In the genomic region with DNA sequence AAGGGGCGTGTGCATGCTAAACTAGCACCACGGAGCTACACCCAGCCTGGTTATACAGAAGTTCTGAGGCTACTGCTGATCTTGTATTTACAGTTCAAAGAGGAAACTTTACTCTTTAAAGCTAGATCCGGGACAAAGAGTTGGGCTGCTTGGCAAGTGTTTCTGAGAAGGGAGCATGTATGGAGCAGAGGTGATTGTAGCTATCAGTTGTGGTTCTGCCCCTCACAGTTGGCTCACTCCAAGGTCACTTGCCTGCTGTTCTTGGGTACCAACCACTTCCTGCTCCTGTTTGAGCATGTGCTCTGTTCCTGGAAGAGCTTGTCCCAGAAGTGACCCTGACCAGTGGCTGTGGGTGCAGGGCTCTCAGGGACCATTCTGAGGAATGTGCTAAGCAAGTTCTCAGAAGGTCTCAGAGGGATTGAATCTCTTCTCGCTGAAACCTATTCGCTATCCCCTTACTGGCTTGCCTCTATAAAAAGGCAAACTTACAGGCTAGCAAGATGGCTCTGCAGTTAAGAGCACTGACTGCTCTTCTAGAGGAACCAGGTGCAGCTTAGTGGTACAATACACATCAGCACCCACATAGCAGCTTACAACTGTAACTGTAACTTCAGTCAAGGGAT, we compare ENCODE assay signal across 14 mouse cellular contexts.
DNase-seq lines count a peak whose midpoint lies in the region; ATAC-seq and TF ChIP-seq lines count a peak whose summit lies in the region.
"Had no signal": no experiment of that assay in that cellular context is flagged by ENCODE, and none has a peak within 500 bp of the region (broad histone marks: within the 10 kb centered on the region; RNA-seq: fewer than 3 reads in every experiment).

No protein-coding gene starts in this region.

- no peak overlapping the region for H3K9ac ChIP-seq in heart, embryonic 16.5 days (ENCODE audit: low read length)
- no peak overlapping the region for H3K9ac ChIP-seq in liver, embryonic 15.5 days
- H3K9ac ChIP-seq: hindbrain, embryonic 13.5 days; liver, embryonic 14.5 days; neural tube, embryonic 13.5 days had no signal

- no peak for TF ChIP-seq CTCF in thymus, adult 2 months (IDR thresholded peaks at IDR 0.05; ENCODE audit: borderline replicate concordance, control insufficient read depth, extremely low read depth, insufficient read depth, low read length, poor library complexity)
- no peak for TF ChIP-seq CTCF in left cerebral cortex, adult 2 months (IDR thresholded peaks at IDR 0.05)

- H3K27me3 ChIP-seq in heart, embryonic 16.5 days (ENCODE audit: control insufficient read depth, insufficient read depth, low read length), result peaks cover 3% of the 10 kb centered on the region; the same call in 1 of the 2 replicates
- H3K27me3 ChIP-seq in liver, embryonic 15.5 days, result no peaks in the 10 kb centered on the region
- H3K27me3 ChIP-seq in thymus, adult 2 months (ENCODE audit: control insufficient read depth, insufficient read depth, low read length), result no peaks in the 10 kb centered on the region
- H3K27me3 ChIP-seq: hindbrain, embryonic 13.5 days; neural tube, embryonic 13.5 days had no signal

- H3K36me3 ChIP-seq in heart, embryonic 16.5 days (ENCODE audit: control insufficient read depth, insufficient read depth), result no peaks in the 10 kb centered on the region
- H3K36me3 ChIP-seq in liver, embryonic 15.5 days (replicated peaks), result no peaks in the 10 kb centered on the region
- no peaks in the 10 kb centered on the region for H3K36me3 ChIP-seq in thymus, adult 2 months (ENCODE audit: control insufficient read depth, insufficient read depth, low read length)
- H3K36me3 ChIP-seq: hindbrain, embryonic 13.5 days; neural tube, embryonic 13.5 days had no signal

- H3K9me3 ChIP-seq in heart, embryonic 16.5 days (replicated peaks; ENCODE audit: control insufficient read depth, low read length), result no peaks in the 10 kb centered on the region
- H3K9me3 ChIP-seq in liver, embryonic 15.5 days (replicated peaks), result no peaks in the 10 kb centered on the region
- H3K9me3 ChIP-seq: hindbrain, embryonic 13.5 days; neural tube, embryonic 13.5 days had no signal

- DNase-seq in heart, adult 9 months (ENCODE audit: low spot score in 2 of 2), result no peak
- DNase-seq in MEL-GATA-1-ER (ENCODE audit: extremely low read depth, low read depth), result peak; percentile 96
- DNase-seq in thymus, adult 2 months, result peak; percentile 49
- DNase-seq in left cerebral cortex, postnatal 4 days, result no peak
- no peak for DNase-seq in cerebellum, postnatal 10 days
- DNase-seq in left cerebral cortex, adult 2 months (ENCODE audit: extremely low spot score in 1 of 2, low spot score in 2 of 2), result no peak
- DNase-seq: cerebellum, postnatal 25 days; gastrocnemius, postnatal 25 days had no signal

- no peak overlapping the region for H3K4me2 ChIP-seq in heart, embryonic 16.5 days (ENCODE audit: low read depth, low read length)
- no peak overlapping the region for H3K4me2 ChIP-seq in liver, embryonic 15.5 days
- H3K4me2 ChIP-seq: hindbrain, embryonic 13.5 days; neural tube, embryonic 13.5 days had no signal

- ATAC-seq in heart, embryonic 16.5 days (replicated peaks; ENCODE audit: extremely low read depth, insufficient read depth, low FRiP score), result 0 out of 2 replicates have a peak, but pooled peaks have one; percentile 16
- 0 out of 2 replicates have a peak, but pooled peaks have one; percentile 26 for ATAC-seq in liver, embryonic 15.5 days (ENCODE audit: insufficient read depth)

- no peak overlapping the region for H3K4me3 ChIP-seq in heart, embryonic 16.5 days (ENCODE audit: low read length)
- no peak overlapping the region for H3K4me3 ChIP-seq in liver, embryonic 15.5 days (replicated peaks)
- no peak overlapping the region for H3K4me3 ChIP-seq in thymus, adult 2 months (ENCODE audit: control insufficient read depth, insufficient read depth, low read length)
- no peak overlapping the region for H3K4me3 ChIP-seq in left cerebral cortex, adult 2 months
- H3K4me3 ChIP-seq: erythroblast, embryonic 14.5 days; hindbrain, embryonic 13.5 days; neural tube, embryonic 13.5 days had no signal

- no peak for TF ChIP-seq POLR2A in thymus, adult 2 months (IDR thresholded peaks at IDR 0.05; ENCODE audit: control insufficient read depth, extremely low read depth, insufficient read depth, low read length, poor library complexity)

- H3K4me1 ChIP-seq in heart, embryonic 16.5 days (ENCODE audit: control insufficient read depth, insufficient read depth, low read length), result peaks cover 24% of the 10 kb centered on the region
- peaks cover 33% of the 10 kb centered on the region for H3K4me1 ChIP-seq in liver, embryonic 15.5 days (replicated peaks)
- H3K4me1 ChIP-seq in thymus, adult 2 months (replicated peaks; ENCODE audit: control insufficient read depth, insufficient read depth, low read length), result peaks cover 16% of the 10 kb centered on the region
- H3K4me1 ChIP-seq: neural tube, embryonic 13.5 days had no signal

- intact Hi-C loops in left cerebral cortex, postnatal 4 days (cut with DNase I), result no loop called here
- intact Hi-C loops in left cerebral cortex, adult 2 months (cut with DNase I), result no loop called here

- peak overlapping the region; percentile 13; the same call in 1 of the 2 replicates for H3K27ac ChIP-seq in heart, embryonic 16.5 days (ENCODE audit: low read length)
- no peak overlapping the region for H3K27ac ChIP-seq in liver, embryonic 15.5 days (replicated peaks)
- H3K27ac ChIP-seq in thymus, adult 2 months (ENCODE audit: control insufficient read depth, insufficient read depth, low read length), result peak overlapping the region; percentile 44
- H3K27ac ChIP-seq in left cerebral cortex, adult 2 months, result no peak overlapping the region
- H3K27ac ChIP-seq: hindbrain, embryonic 13.5 days; liver, embryonic 14.5 days; neural tube, embryonic 13.5 days had no signal

- 62% methylated on average over 5 of the region's 5 CpGs for WGBS in heart, embryonic 16.5 days
- WGBS in liver, embryonic 15.5 days (ENCODE audit: insufficient replicate concordance), result 30% methylated on average over 5 of the region's 5 CpGs
- WGBS in thymus, adult 2 months, result 8% methylated on average over 5 of the region's 5 CpGs

Comparison
In these comparisons a context has a peak if more than half of its experiments do, and no peak if none do; other contexts are left out.
1. H3K27ac ChIP-seq: peak in heart, embryonic 16.5 days (single experiment) and thymus, adult 2 months (single experiment); none in liver, embryonic 15.5 days (single experiment) and left cerebral cortex, adult 2 months (single experiment).
2. DNase-seq: peak in MEL-GATA-1-ER (single experiment) and thymus, adult 2 months (single experiment); none in heart, adult 9 months (0 of 2), left cerebral cortex, postnatal 4 days (single experiment), cerebellum, postnatal 10 days (0 of 2) and left cerebral cortex, adult 2 months (0 of 2).